Mouse (Mus musculus) midbrain, postnatal 0 days (tissue): ENCODE data around the gene Foxd2. TPM values are rescaled to one million over a fixed set of nuclear protein-coding genes. Genes with fewer than 3 reads are reported as not detected.

ENCODE experiments used
- ATAC-seq: fragments of 200-750 bp; cut with Nextera tagmentation; 2 replicates; pipeline ENCODE4 v1.8.0; 2017; ENCODE audit warnings: moderate number of reproducible peaks, mild to moderate bottlenecking, moderate TSS enrichment, moderate library complexity; ENCODE audit not compliant: low FRiP score
- DNase-seq: peaks from one replicate; pipeline ENCODE4 v3.0.0-alpha.2; 2015; ENCODE audit warnings: low spot score
- H3K27ac ChIP-seq: fragments of 300-500 bp; sonication (generic); 2 replicates; pipeline ENCODE4 v1.5.1; 2014; ENCODE audit warnings: low read depth, mild to moderate bottlenecking, low read length, mixed read lengths
- H3K27me3 ChIP-seq: fragments of 300-500 bp; sonication (generic); 2 replicates; pipeline ENCODE4 v1.6.1; 2014; ENCODE audit warnings: low read length, control low read depth, mixed read lengths; ENCODE audit not compliant: insufficient read depth
- H3K36me3 ChIP-seq: fragments of 300-500 bp; sonication (generic); 2 replicates; pipeline ENCODE4 v1.6.1; 2014; ENCODE audit warnings: low read length, control low read depth, mixed read lengths; ENCODE audit not compliant: insufficient read depth
- H3K4me1 ChIP-seq: fragments of 300-500 bp; sonication (generic); 2 replicates; pipeline ENCODE4 v1.6.1; 2014; ENCODE audit warnings: mild to moderate bottlenecking, control low read depth, antibody characterized with exemption, low read length, mixed read lengths; ENCODE audit not compliant: insufficient read depth
- H3K4me2 ChIP-seq: fragments of 300-500 bp; sonication (generic); 2 replicates; pipeline ENCODE4 v1.6.1; 2014; ENCODE audit warnings: low read depth, mild to moderate bottlenecking, low read length, mixed read lengths; ENCODE audit not compliant: poor library complexity, severe bottlenecking
- H3K4me3 ChIP-seq: fragments of 300-500 bp; sonication (generic); 2 replicates; pipeline ENCODE4 v1.5.1; 2014; ENCODE audit warnings: low read depth, mild to moderate bottlenecking, low read length, moderate library complexity
- H3K9ac ChIP-seq: fragments of 300-500 bp; sonication (generic); replicated peaks from 2 replicates; pipeline ENCODE4 v1.6.1; 2014; ENCODE audit warnings: mild to moderate bottlenecking, low read length, moderate library complexity, mixed read lengths; ENCODE audit not compliant: poor library complexity, severe bottlenecking
- H3K9me3 ChIP-seq: fragments of 300-500 bp; sonication (generic); 2 replicates; pipeline ENCODE4 v1.6.1; 2016; ENCODE audit warnings: low read length, control low read depth
- CTCF ChIP-seq: IDR thresholded peaks from 2 replicates; pipeline ENCODE4 v1.5.1; 2016; ENCODE audit warnings: antibody characterized with exemption, mild to moderate bottlenecking
- WGBS: fragments of 180-500 bp; shearing (Covaris S2); extraction: QIAGEN DNeasy Blood & Tissue Kit; methylation state at CpG from one replicate; pipeline ENCODE4 v1.1.7; 2014; 5-methylcytosine and 5-hydroxymethylcytosine counted together
- polyA plus RNA-seq: library from polyadenylated mRNA; unstranded; fragments of >200 nt; fragmentation: Nextera tagmentation; extraction: Ambion mirVana; gene quantifications from 2 replicates; pipeline ENCODE4 v1.2.1, GENCODE M21; 2015
- total RNA-seq: library from RNA; depleted of rRNA; stranded (reverse); fragments of >200 nt; gene quantifications from 2 replicates; pipeline ENCODE4 v1.2.3, GENCODE M21; 2014

The Foxd2 gene
- total and polyA plus RNA-seq, 2 experiments from 2014 or later = 0.58 to 2.5 TPM

DNA sequence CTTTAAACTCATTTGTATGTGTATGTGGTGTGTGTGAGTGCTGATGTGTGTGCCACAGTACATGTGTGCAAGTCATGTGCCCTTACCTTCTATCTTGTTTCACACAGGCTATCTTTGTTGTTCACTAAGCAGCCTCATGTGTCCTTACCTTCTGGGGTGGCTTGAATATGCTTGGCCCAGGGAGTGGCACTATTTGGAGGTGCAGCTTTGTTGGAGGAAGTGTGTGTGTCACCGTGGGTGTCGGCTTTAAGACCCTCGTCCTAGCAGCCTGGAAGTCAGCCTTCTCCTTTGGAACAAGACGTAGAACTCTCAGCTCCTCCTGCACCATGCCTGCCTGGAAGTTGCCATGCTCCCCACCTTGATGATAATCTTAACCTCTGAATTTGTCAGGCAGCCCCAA, 37.7 kb upstream of the Foxd2 start:
- no peak for ATAC-seq
- DNase-seq = no peak
- Histone ChIP-seq H3K27me3 (peaks cover 7% of the 10 kb centered on the region; the same call in 1 of the 2 replicates), H3K36me3 (no peaks in the 10 kb centered on the region), H3K4me3 (no peak overlapping the region), H3K9ac (no peak overlapping the region), H3K4me2 (no peak overlapping the region), H3K9me3 (no peaks in the 10 kb centered on the region), H3K27ac (no peak overlapping the region), H3K4me1 (no peaks in the 10 kb centered on the region)
- TF ChIP-seq CTCF = no peak
- 85% methylated on average over 4 of the region's 4 CpGs for WGBS

GRCm38 (mm10) chr4:114945021-114945420, 36.3 kb upstream of the Foxd2 start:
- peaks cover 7% of the 10 kb centered on the region; the same call in 1 of the 2 replicates for H3K27me3 ChIP-seq
- no peak for ATAC-seq
- peak; percentile 42 for DNase-seq
- no peaks in the 10 kb centered on the region for H3K36me3 ChIP-seq
- H3K27ac ChIP-seq = no peak overlapping the region
- TF ChIP-seq CTCF = no peak
- no peak overlapping the region for H3K9ac ChIP-seq
- 36% methylated on average over 5 of the region's 5 CpGs for WGBS
- H3K4me1 ChIP-seq = no peaks in the 10 kb centered on the region
- no peak overlapping the region for H3K4me3 ChIP-seq
- no peak overlapping the region for H3K4me2 ChIP-seq
- no peaks in the 10 kb centered on the region for H3K9me3 ChIP-seq

- Histone ChIP-seq H3K4me2 (no peak overlapping the region), H3K9ac (no peak overlapping the region), H3K36me3 (no peaks in the 10 kb centered on the region), H3K27me3 (peaks cover 11% of the 10 kb centered on the region), H3K4me1 (no peaks in the 10 kb centered on the region), H3K9me3 (no peaks in the 10 kb centered on the region), H3K4me3 (no peak overlapping the region), H3K27ac (no peak overlapping the region)
- WGBS = 60% methylated on average over 8 of the region's 8 CpGs
- no peak for DNase-seq
- no peak for ATAC-seq
- TF ChIP-seq CTCF = no peak
Observed at GRCm38 (mm10) chr4:114942583-114942982, 33.9 kb upstream of the Foxd2 start.

DNA sequence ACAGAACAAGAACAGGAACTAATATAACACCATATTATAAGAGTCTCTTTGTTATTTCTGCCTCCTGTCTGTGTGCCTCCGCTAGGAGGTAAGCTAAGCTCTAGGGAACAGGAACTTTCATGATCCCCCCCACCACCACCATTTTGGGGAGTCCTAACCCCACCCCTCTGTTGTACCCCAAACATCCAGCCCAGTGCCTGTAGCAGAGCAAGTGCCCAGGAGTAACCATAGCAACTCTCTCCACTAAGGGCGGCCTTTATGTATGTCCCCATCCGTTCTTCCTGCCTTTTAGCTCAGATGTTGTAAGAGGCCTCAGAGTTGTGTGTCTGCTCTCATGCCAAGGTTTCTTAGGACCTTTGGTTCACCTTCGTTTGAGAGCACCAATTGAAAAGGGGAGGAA, 33.4 kb upstream of the Foxd2 start:
- no peaks in the 10 kb centered on the region for H3K4me1 ChIP-seq
- WGBS = 52% methylated on average over 4 of the region's 4 CpGs
- no peak overlapping the region for H3K4me2 ChIP-seq
- no peak overlapping the region for H3K4me3 ChIP-seq
- ATAC-seq = no peak
- no peaks in the 10 kb centered on the region for H3K9me3 ChIP-seq
- no peak for DNase-seq
- H3K9ac ChIP-seq = no peak overlapping the region
- H3K36me3 ChIP-seq = no peaks in the 10 kb centered on the region
- no peak overlapping the region for H3K27ac ChIP-seq
- peaks cover 11% of the 10 kb centered on the region for H3K27me3 ChIP-seq
- TF ChIP-seq CTCF = no peak

GRCm38 (mm10) chr4:114941311-114941710, 32.6 kb upstream of the Foxd2 start:
- H3K27ac ChIP-seq = no peak overlapping the region
- H3K36me3 ChIP-seq = no peaks in the 10 kb centered on the region
- ATAC-seq (no peak), DNase-seq (no peak)
- H3K27me3 ChIP-seq = peaks cover 9% of the 10 kb centered on the region
- H3K4me2 ChIP-seq = no peak overlapping the region
- no peak for TF ChIP-seq CTCF
- no peak overlapping the region for H3K9ac ChIP-seq
- 80% methylated on average over 4 of the region's 4 CpGs for WGBS
- H3K4me3 ChIP-seq = no peak overlapping the region
- no peaks in the 10 kb centered on the region for H3K4me1 ChIP-seq
- no peaks in the 10 kb centered on the region for H3K9me3 ChIP-seq

- Histone ChIP-seq H3K27me3 (peaks cover 5% of the 10 kb centered on the region; the same call in 1 of the 2 replicates), H3K9me3 (no peaks in the 10 kb centered on the region), H3K4me3 (no peak overlapping the region), H3K27ac (no peak overlapping the region), H3K36me3 (no peaks in the 10 kb centered on the region), H3K4me1 (no peaks in the 10 kb centered on the region), H3K4me2 (no peak overlapping the region), H3K9ac (no peak overlapping the region)
- WGBS = 68% methylated on average over 3 of the region's 3 CpGs
- ATAC-seq (no peak), DNase-seq (no peak)
- no peak for TF ChIP-seq CTCF
Observed at GRCm38 (mm10) chr4:114938248-114938647, 29.6 kb upstream of the Foxd2 start.
